Mouse (Mus musculus) embryonic facial prominence, embryonic 12.5 days (tissue): ENCODE data around the gene Cdk14. TPM values are rescaled to one million over a fixed set of nuclear protein-coding genes. Genes with fewer than 3 reads are reported as not detected.
A peak's percentile ranks its signal among the peaks of the same experiment; 100 is the strongest.
"Not testable (repeated sequence)": the region's sequence is repeated elsewhere in the genome, so short reads cannot be mapped to it uniquely, and the experiment has no call there.

ENCODE experiments used
- ATAC-seq: fragments of 200-750 bp; cut with Nextera tagmentation; 2 replicates; pipeline ENCODE4 v1.8.0; 2017; ENCODE audit not compliant: insufficient number of reproducible peaks, insufficient read depth, low FRiP score, low TSS enrichment
- H3K27ac ChIP-seq: fragments of 300-500 bp; sonication (generic); 2 replicates; pipeline ENCODE4 v1.5.1; 2016; ENCODE audit warnings: mild to moderate bottlenecking
- H3K27me3 ChIP-seq: fragments of 300-500 bp; sonication (generic); 2 replicates; pipeline ENCODE4 v1.6.1; 2016; ENCODE audit warnings: mild to moderate bottlenecking, moderate library complexity
- H3K36me3 ChIP-seq: fragments of 300-500 bp; sonication (generic); 2 replicates; pipeline ENCODE4 v1.6.1; 2016; ENCODE audit warnings: mild to moderate bottlenecking
- H3K4me1 ChIP-seq: fragments of 300-500 bp; sonication (generic); 2 replicates; pipeline ENCODE4 v1.6.1; 2016
- H3K4me2 ChIP-seq: fragments of 300-500 bp; sonication (generic); replicated peaks from 2 replicates; pipeline ENCODE4 v1.6.1; 2016; ENCODE audit warnings: mild to moderate bottlenecking, moderate library complexity
- H3K4me3 ChIP-seq: fragments of 300-500 bp; sonication (generic); 2 replicates; pipeline ENCODE4 v1.5.1; 2016; ENCODE audit warnings: mild to moderate bottlenecking
- H3K9ac ChIP-seq: fragments of 300-500 bp; sonication (generic); 2 replicates; pipeline ENCODE4 v1.6.1; 2016; ENCODE audit warnings: mild to moderate bottlenecking, moderate library complexity
- H3K9me3 ChIP-seq: fragments of 300-500 bp; sonication (generic); 2 replicates; pipeline ENCODE4 v1.6.1; 2016; ENCODE audit warnings: mild to moderate bottlenecking, moderate library complexity
- WGBS: fragments of 180-500 bp; shearing (Covaris S2); methylation state at CpG from one replicate; pipeline ENCODE4 v1.1.7; 2016; 5-methylcytosine and 5-hydroxymethylcytosine counted together
- polyA plus RNA-seq: library from polyadenylated mRNA; unstranded; fragments of >200 nt; fragmentation: Nextera tagmentation; extraction: Ambion mirVana; gene quantifications from 2 replicates; pipeline ENCODE4 v1.2.1, GENCODE M21; 2016

Cdk14 gene
- polyA plus RNA-seq, 1 experiment from 2014 or later, result 36.1 TPM

GRCm38 (mm10) chr5:4916390-4917273 lies 503.5 kb downstream of the Cdk14 start:
- WGBS, result 82% methylated on average over 10 of the region's 10 CpGs
- H3K9me3 ChIP-seq, result no peaks in the 10 kb centered on the region

DNA sequence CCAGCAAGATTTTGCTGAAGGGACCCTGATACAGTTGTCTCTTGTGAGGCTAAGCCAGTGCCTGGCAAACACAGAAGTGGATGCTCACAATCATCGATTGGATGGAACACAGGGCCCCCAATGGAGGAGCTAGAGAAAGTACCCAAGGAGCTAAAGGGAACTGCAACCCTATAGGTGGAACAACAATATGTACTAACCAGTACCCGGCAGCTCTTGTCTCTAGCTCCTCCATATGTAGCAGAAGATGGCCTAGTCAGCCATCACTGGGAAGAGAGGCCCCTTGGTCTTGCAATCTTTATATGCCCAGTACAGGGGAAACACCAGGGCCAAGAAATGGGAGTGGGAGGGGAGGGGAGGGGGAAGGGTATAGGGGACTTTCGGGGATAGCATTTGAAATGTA lies 515.2 kb downstream of the Cdk14 start:
- H3K9me3 ChIP-seq, H3K27me3 ChIP-seq, H3K4me2 ChIP-seq, H3K4me3 ChIP-seq, H3K4me1 ChIP-seq, H3K9ac ChIP-seq, H3K36me3 ChIP-seq, H3K27ac ChIP-seq, ATAC-seq: not testable (repeated sequence)
- WGBS, result 87% methylated on average over 3 of the region's 3 CpGs

More at GRCm38 (mm10) chr5:4916390-4917273, 503.5 kb downstream of the Cdk14 start:
- Histone ChIP-seq H3K4me2 (no peak overlapping the region), H3K36me3 (no peaks in the 10 kb centered on the region), H3K27me3 (no peaks in the 10 kb centered on the region), H3K9ac (no peak overlapping the region), H3K4me1 (peaks cover 7% of the 10 kb centered on the region; the same call in 1 of the 2 replicates), H3K4me3 (no peak overlapping the region), H3K27ac (no peak overlapping the region)
- ATAC-seq, result no peak

- Histone ChIP-seq H3K27ac (no peak overlapping the region), H3K9ac (no peak overlapping the region), H3K4me3 (no peak overlapping the region), H3K27me3 (no peaks in the 10 kb centered on the region), H3K4me1 (peaks cover 16% of the 10 kb centered on the region), H3K4me2 (no peak overlapping the region), H3K36me3 (no peaks in the 10 kb centered on the region), H3K9me3 (no peaks in the 10 kb centered on the region)
- no peak for ATAC-seq
- 91% methylated on average over 2 of the region's 2 CpGs for WGBS
These were observed 521.9 kb downstream of the Cdk14 start for GRCm38 (mm10) chr5:4898241-4898640.

GRCm38 (mm10) chr5:4894988-4895387 lies 525.1 kb downstream of the Cdk14 start:
- Histone ChIP-seq H3K9ac (no peak overlapping the region), H3K36me3 (no peaks in the 10 kb centered on the region), H3K4me2 (no peak overlapping the region), H3K4me1 (peaks cover 24% of the 10 kb centered on the region), H3K9me3 (no peaks in the 10 kb centered on the region), H3K27ac (no peak overlapping the region), H3K4me3 (no peak overlapping the region), H3K27me3 (no peaks in the 10 kb centered on the region)
- 52% methylated on average over 3 of the region's 3 CpGs for WGBS
- ATAC-seq, result no peak

GRCm38 (mm10) chr5:4893852-4894207 lies 526.3 kb downstream of the Cdk14 start:
- Histone ChIP-seq H3K9ac (no peak overlapping the region), H3K27me3 (no peaks in the 10 kb centered on the region), H3K9me3 (no peaks in the 10 kb centered on the region), H3K4me2 (no peak overlapping the region), H3K36me3 (no peaks in the 10 kb centered on the region), H3K27ac (peak overlapping the region; percentile 73), H3K4me3 (no peak overlapping the region), H3K4me1 (peaks cover 24% of the 10 kb centered on the region)
- WGBS, result 72% methylated on average over 5 of the region's 5 CpGs
- ATAC-seq, result no peak

DNA sequence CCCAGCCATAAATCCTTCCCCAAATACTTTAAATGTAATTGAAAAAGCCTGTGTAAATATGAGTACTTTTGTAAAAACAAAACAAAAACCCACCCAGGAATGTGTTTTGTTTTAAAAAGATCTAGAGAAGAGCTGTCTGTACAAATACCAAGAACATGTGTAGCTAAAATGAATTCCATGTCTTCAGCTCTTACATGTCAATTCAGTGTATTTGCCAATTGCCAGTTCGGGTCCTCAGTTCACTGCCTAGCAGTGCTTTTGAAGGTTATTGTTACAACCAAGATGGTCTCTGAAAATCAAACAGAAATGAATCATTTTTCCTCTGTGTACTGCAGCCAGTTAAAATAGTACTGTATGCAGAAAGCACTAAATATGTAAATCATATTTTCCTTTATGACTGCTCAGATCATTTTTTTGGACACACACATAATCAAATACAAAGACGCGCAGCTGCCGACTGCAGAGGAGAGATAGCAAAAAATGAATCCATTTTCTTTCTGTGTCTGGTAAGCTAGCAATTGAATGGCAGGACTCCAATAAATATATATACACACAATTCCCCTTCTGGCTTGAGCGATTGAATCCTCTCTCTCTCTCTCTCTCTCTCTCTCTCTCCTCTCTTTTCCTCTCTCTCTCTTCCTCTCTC lies 526.8 kb downstream of the Cdk14 start:
- no peak overlapping the region for H3K4me2 ChIP-seq
- no peak for ATAC-seq
- H3K4me1 ChIP-seq, result peaks cover 24% of the 10 kb centered on the region
- H3K27me3 ChIP-seq, result no peaks in the 10 kb centered on the region
- H3K9ac ChIP-seq, result no peak overlapping the region
- 48% methylated on average over 5 of the region's 5 CpGs for WGBS
- H3K9me3 ChIP-seq, result no peaks in the 10 kb centered on the region
- H3K4me3 ChIP-seq, result no peak overlapping the region
- H3K36me3 ChIP-seq, result no peaks in the 10 kb centered on the region
- H3K27ac ChIP-seq, result peak overlapping the region; percentile 73

DNA sequence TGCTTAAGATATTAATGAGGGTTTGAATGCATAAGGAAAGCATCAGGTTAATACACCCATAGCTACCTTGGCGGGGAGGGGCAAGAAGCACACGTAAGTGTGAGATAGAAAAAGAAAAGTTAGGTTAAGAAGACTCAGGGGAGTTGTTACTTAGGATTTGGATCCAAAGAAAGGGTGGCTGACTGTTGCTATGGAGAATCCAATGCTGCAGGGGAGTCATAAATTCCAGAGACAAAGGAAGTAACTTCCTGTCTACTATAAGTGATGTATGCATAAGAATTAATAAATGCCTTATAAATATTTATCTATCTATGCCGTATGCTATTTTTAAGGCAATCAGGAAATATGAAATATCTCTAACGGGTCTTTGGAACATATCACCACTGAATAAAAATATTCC lies 527.4 kb downstream of the Cdk14 start:
- H3K4me1 ChIP-seq, result peaks cover 24% of the 10 kb centered on the region
- 47% methylated on average over 4 of the region's 4 CpGs for WGBS
- no peak for ATAC-seq
- no peaks in the 10 kb centered on the region for H3K36me3 ChIP-seq
- no peak overlapping the region for H3K9ac ChIP-seq
- no peak overlapping the region for H3K4me2 ChIP-seq
- no peaks in the 10 kb centered on the region for H3K9me3 ChIP-seq
- H3K4me3 ChIP-seq, result no peak overlapping the region
- no peak overlapping the region; the same call in 1 of the 2 replicates for H3K27ac ChIP-seq
- H3K27me3 ChIP-seq, result no peaks in the 10 kb centered on the region

DNA sequence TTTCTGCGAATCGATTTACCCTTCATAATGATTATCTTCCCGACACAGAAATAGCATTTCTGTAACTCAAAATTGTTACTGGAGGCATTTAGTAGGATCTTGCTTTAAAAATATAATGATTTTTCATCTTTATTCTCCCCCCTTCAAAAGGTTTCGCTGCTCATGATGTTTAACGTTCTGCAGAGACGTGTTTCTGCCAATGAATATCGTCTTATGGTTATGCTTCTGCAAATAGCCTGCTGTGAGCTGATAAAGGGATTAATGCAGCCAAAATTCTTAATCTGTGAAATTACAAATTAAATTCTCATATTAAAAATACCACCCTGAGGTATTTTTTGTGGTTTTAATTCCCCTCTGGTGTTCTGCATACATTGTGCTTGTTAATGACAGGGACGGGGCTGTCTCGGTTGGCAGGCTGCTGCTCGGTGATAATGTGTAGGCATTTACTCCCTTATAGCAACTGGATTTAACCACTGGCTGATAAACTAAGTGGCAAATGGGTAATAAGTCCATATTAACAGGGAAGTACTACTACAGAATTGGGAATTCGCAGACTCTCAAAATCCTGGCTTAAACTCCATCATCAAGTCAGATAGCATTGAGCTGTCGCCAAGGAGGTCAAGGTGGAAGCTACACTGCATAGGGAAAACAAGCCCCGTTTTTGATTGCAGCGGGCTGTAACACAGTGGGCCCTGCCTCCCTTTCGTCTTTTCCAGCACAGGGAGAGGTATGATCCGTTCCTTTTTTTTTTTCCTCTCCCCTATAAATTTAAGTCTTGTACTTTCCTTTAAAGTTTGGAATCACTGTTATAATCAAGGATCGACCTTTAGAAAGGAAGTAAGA lies 528.0 kb downstream of the Cdk14 start:
- no peak for ATAC-seq
- Histone ChIP-seq H3K9me3 (no peaks in the 10 kb centered on the region), H3K36me3 (no peaks in the 10 kb centered on the region), H3K4me3 (no peak overlapping the region), H3K27me3 (no peaks in the 10 kb centered on the region), H3K9ac (no peak overlapping the region), H3K4me1 (peaks cover 24% of the 10 kb centered on the region), H3K27ac (no peak overlapping the region; the same call in 1 of the 2 replicates), H3K4me2 (no peak overlapping the region)
- WGBS, result 71% methylated on average over 17 of the region's 17 CpGs

- 90% methylated on average over 4 of the region's 4 CpGs for WGBS
- no peaks in the 10 kb centered on the region for H3K36me3 ChIP-seq
- H3K27ac ChIP-seq, result no peak overlapping the region
- no peak overlapping the region for H3K4me2 ChIP-seq
- H3K27me3 ChIP-seq, result no peaks in the 10 kb centered on the region
- no peak overlapping the region for H3K9ac ChIP-seq
- no peak overlapping the region for H3K4me3 ChIP-seq
- ATAC-seq, result no peak
- peaks cover 2% of the 10 kb centered on the region; the same call in 1 of the 2 replicates for H3K4me1 ChIP-seq
- H3K9me3 ChIP-seq, result no peaks in the 10 kb centered on the region
These were observed 533.0 kb downstream of the Cdk14 start for GRCm38 (mm10) chr5:4887069-4887468.

DNA sequence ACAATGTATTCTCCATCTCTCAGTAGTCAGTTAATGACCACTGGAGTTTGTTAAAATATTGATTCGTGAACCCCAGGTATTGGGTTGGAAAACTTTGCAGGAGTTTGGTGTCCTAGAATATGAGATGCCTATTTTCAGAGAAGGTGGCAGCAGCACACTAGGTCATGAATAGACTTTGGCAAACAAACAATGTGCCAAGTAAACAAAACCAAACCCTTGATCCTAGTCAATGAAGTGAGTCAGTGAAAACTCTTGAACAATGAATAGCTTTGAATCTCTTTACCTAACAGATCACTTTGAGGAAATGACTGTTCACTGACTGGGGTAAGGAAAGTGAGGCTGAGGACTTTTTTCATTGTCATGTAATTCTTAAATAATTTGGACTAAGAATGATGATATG lies 537.3 kb downstream of the Cdk14 start:
- WGBS, result 95% methylated on average over 1 of the region's 1 CpGs
- Histone ChIP-seq H3K36me3 (no peaks in the 10 kb centered on the region), H3K27ac (no peak overlapping the region), H3K27me3 (no peaks in the 10 kb centered on the region), H3K4me3 (no peak overlapping the region), H3K4me1 (0 out of 2 replicates have a peak, but pooled peaks cover 3% of the 10 kb centered on the region), H3K9ac (no peak overlapping the region), H3K9me3 (no peaks in the 10 kb centered on the region), H3K4me2 (no peak overlapping the region)
- no peak for ATAC-seq

- 56% methylated on average over 4 of the region's 4 CpGs for WGBS
- Histone ChIP-seq H3K9me3 (no peaks in the 10 kb centered on the region), H3K4me3 (no peak overlapping the region), H3K36me3 (no peaks in the 10 kb centered on the region), H3K9ac (no peak overlapping the region), H3K4me2 (no peak overlapping the region), H3K27ac (no peak overlapping the region), H3K27me3 (no peaks in the 10 kb centered on the region), H3K4me1 (peaks cover 9% of the 10 kb centered on the region; the same call in 1 of the 2 replicates)
- no peak for ATAC-seq
These were observed 539.8 kb downstream of the Cdk14 start for GRCm38 (mm10) chr5:4880331-4880730.
